Mouse (Mus musculus) cortical plate, adult 2 months (tissue): Measurements from ENCODE around the gene Psmb11.

Experiments
- CTCF ChIP-seq: fragments of 200-500 bp; IDR thresholded peaks from 2 replicates; pipeline ENCODE4 v1.5.1; 2011; ENCODE audit warnings: mild to moderate bottlenecking, control low read depth, low read length; ENCODE audit not compliant: insufficient read depth; ENCODE audit errors: extremely low read depth
- POLR2A ChIP-seq: fragments of 200-500 bp; IDR thresholded peaks from 2 replicates; pipeline ENCODE4 v1.6.1; 2011; ENCODE audit warnings: mild to moderate bottlenecking, low read length, control low read depth; ENCODE audit not compliant: insufficient read depth; ENCODE audit errors: extremely low read depth

DNA sequence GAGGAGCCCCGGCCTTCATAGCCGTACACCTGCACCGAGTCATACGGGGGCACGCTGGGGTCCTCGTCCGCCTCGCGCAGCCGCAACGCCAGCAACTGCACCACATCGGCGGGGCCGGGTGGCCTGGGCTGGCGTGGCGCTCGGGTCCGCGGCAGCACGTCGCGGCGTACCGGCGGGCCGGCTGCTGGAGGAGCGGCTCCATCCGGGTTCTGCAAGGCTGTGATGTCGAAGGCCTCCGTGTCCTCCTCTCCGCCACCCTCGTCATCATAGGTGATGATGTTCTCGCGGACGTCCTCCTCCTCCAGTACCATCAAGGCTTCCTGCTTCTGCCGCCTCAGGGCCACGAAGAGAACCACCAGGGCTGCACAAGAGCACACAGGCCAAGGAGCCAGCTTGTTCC, 11.0 kb downstream of the Psmb11 start:
- TF ChIP-seq CTCF (no peak), POLR2A (no peak)
